Mouse (Mus musculus) T-helper 2 cell (primary cell): ENCODE data around the gene Npas3.

Source experiments
- in situ Hi-C: fragments of 300-600 bp; cut with MboI, MseI; formaldehyde crosslinking; loops from one replicate; pipeline ENCODE4 v1.15.1; 2025; ENCODE audit warnings: high pct_unique_total_duplicates

The Npas3 gene

DNA sequence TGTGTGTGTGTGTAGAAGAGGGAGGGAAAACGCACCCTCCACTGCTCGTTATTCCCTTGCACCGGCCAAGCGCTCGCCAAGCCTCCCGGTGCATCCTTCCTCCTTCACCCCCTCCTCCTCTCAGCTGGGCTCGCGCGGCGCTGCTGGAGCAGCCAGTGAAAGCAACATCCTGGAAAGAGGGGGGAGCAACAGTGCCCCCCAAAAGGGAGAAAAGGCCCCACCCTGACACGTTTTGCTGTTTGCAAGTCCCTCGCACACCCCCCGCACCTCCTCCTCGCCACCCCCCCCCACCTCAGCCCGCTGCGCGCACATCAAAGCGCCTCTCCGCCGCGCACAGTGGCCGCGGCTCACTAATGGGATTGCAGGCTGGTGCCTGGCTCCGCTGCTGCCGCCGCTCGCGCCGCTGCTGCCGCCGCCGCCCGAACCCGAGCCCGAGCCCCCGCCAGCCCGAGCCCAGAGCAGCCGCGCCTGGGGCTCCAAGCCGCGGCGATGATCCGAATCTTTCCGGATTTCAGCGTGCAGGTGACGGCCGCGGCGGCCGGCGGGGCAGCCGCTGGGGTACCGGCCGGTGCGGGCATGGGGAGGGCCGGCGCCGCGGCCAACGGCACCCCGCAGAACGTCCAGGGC, at the start of gene Npas3:
Gene Npas3 (plus strand): TSS at position 577 of the 627 bp plus-strand sequence.
- in situ Hi-C loops, result loop anchor here (10.0 kb wide), 1 partner anchor 1277 kb away; no protein-coding TSS in a partner anchor

DNA sequence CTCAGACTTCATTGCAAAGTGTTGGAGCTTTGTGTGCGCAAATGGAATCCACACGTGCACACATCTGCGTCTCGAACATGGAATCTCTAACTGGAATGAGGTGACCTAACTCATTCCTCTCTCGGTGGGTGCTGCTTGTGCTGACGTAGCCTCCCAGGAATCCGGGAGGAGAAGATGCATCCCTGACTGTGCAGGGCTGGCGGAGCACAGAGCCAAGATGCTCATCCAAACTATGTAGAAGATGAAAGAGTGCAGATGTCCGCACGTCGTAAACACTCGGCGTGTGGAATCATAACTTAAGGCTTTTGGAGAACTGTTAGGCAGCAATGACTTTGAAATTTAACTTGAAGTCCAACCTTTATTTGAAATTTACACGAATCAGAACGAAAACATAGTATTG, 31.3 kb upstream of the Npas3 start:
- in situ Hi-C loops, result no loop called here

DNA sequence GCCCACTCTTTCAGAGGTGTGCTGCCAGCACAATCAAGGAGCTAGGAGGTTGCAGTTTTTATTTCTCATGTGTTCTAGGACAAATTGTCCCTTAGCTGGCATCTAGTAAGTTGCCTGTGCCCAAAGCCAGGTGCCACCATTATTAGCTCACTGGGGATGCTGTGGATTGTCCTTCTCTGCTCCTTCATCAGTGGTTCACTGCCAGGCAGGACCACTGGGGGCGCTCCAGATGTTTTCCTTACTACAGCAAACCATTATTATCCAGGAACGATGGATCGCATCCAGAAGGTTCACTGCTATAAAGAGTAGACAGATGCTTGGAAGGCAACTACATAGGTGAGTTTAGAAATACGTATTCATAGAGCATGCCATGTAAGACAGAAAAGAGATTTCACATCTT, 25.7 kb upstream of the Npas3 start:
- in situ Hi-C loops, result no loop called here

DNA sequence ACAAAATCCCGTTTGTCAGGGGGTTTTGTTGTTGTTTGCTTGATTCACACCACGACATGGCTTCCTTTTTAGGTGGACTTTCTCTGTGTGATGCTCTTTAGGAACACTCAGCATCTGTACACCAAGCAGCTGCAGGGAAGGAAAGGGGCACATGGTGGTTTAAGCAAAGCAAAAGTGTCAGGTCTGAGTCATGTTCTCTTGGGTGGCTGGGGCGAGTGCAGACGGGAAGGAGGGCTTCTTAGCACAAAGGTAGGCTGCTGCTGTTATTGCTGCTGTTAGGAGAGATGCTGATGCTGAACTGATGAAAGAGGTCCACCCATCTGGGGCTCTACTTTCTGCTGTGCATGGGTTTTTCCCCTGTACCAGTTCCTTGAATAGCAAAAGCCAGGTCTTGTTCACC, 21.1 kb upstream of the Npas3 start:
- in situ Hi-C loops, result no loop called here

DNA sequence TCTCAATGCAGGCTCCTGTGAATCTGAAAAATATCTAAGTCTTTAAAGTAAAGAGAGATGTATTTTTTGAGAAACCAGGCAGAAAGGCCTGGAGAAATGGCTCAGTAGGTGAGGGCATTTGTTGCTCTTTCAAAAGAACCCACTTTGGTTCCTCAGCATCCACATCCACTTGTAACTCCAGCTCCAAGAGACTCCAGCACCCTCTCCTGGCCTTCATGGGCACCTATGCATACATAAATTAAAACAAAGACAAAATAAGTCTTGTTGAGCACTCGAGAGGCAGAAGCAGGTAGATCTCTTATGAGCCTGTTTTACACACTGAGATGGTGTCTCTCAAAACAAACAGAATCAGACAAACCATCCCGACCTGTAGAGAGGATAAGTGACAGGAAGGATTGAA, 19.1 kb upstream of the Npas3 start:
- in situ Hi-C loops, result no loop called here

DNA sequence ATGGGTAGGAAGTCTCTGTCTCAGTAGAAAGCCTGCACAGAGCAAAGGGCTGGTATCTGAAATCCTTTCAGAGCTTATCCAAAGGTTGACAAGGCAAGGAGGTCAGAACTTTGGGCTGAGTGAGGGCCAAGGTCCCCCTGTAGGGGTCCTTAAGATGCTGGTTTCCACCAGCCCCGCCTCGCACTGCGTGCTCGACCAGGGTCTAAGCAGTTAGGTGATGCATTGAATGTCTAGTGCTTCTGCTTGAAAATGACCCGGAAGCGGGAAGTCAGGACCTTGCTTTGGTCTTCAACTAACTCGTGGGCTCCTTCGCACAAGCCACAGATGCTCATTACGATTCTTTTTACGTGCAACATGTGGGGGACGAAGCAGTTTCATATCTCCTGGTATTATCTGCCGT, 2.3 kb upstream of the Npas3 start:
- in situ Hi-C loops, result loop anchor here (10.0 kb wide), 1 partner anchor 1279 kb away; no protein-coding TSS in a partner anchor

DNA sequence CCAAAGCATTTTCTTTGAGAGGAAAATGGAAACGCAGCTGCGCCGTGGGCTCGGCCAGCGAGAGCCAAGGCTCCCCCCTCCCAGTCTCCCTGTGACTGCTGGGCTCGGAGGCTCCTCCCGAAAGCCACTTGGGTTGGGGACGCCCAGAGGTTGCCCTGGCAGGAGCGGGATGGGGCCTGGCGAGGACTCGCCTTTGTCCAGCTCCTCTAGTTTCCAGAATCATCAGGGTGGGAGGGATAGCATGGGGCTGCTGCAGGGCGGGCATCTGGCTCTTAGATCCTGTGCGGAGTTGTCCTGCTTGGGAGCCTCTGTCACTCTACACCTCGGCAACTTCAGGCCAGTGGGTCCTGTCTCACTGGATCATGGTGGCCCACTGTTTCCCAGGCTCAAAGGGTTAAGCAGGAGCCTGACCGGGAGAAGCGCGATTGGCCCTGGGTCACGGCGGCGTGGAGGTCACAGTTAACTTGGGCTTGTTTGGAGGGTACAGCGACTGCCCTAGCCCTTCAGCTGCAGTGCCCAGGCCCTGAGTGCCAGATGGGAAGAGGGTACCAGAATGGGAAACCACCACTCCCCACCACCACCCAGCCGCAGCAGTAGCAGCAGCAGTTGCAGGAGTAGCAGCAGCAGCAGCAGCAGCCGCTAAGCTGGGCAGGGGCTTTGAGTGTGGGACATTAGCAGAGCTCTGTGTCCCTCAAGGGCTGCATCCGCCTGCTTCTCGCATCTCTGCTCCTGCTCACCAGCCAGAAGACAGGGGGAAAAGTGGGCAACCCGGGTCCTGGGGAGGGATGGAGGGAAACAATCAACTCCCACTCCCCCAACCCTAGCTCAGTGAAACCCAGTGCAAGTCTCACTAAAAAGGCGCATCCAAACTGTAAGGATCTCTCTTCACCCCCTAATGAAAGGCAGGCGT, 1.6 kb upstream of the Npas3 start:
- in situ Hi-C loops, result loop anchor here (10.0 kb wide), 1 partner anchor 1278 kb away; no protein-coding TSS in a partner anchor

DNA sequence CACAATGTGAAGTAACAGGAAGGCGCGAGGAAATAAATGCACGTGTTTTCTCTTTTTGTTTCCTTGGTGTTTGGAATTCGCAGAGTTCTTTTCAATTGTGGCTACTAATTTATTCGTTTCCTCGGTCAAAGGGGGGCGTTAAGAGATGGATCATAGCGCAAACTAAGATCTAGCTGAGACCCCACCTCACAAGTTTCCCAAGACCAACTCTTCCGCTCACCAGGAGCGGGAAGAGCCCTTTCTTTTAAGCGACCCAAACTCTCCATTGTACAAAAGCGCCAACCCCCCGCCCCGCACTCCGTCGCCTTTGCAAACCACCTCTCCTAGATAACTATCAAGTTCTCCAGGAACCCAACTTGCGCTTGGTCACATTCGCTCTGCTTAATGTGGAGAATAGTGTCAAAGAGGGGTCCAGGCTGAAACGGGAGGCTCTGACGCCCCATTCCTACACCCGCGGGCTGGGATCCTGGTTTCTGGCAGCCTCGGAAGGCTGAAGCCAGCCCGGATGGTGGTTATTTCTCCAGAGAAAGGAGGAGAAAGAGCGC, 914 bp upstream of the Npas3 start:
- in situ Hi-C loops, result loop anchor here (10.0 kb wide), 1 partner anchor 1277 kb away; no protein-coding TSS in a partner anchor

DNA sequence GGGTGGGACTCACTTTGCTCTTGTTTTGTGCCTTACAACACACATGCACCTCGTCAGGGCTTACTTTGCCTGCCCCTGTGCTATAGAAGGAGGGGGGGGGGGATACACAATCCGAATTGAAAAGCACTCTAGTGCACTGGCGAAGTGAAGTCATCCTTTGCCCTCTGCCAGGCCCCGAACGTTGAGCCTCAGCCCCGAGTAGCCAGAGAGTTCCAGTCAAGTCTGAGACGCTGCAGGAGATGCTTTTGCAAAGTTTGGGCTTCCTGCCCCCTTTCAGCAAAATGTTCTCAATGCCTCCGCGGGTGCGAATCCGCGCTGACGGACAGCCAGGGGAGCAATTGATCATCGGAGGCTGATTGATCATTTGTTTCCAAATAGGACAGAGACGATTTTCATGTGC, 319 bp downstream of the Npas3 start:
- in situ Hi-C loops, result loop anchor here (10.0 kb wide), 1 partner anchor 1276 kb away; no protein-coding TSS in a partner anchor

DNA sequence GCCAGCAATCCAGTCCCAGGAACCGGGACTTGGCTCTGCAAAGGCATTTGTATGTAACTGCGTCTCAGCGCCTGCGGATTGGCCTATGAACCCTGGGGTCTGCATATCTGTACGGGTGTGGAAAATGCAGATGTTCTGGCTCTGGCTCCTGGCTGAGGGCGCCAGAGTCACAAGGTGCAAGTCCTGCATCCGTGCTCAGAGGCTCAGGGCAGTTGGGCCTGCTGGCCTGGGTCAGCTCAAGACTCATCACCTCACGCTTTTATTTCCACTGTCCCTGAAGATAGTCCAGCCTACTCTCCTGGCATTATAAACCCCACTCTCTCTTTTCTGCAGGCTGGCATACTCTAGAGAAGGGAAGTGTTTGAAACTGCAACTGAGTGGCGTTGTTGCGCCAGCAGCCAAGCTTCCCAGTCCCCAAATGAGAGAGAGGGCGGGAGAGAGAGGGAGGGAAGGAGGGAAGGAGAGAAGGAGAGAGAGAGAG, 3.3 kb downstream of the Npas3 start:
- in situ Hi-C loops, result no loop called here

DNA sequence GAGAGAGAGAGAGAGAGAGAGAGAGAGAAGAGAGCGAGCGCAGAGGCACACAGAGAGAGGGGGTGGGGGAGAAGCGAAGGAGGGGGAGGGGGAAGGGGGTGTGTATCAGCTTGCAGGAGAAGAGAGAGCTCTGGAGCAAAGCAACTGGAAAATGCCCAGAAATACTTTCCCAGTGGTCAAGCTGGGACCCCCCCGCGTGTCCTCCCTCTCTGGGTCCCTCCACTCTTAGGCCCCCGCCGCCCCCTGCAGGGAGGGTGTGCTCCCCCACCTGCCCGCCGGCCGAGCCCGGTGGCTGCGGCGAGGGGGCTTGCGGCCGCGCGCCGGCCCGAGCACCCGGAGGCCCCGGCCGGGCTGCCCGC, 3.7 kb downstream of the Npas3 start:
- in situ Hi-C loops, result no loop called here

DNA sequence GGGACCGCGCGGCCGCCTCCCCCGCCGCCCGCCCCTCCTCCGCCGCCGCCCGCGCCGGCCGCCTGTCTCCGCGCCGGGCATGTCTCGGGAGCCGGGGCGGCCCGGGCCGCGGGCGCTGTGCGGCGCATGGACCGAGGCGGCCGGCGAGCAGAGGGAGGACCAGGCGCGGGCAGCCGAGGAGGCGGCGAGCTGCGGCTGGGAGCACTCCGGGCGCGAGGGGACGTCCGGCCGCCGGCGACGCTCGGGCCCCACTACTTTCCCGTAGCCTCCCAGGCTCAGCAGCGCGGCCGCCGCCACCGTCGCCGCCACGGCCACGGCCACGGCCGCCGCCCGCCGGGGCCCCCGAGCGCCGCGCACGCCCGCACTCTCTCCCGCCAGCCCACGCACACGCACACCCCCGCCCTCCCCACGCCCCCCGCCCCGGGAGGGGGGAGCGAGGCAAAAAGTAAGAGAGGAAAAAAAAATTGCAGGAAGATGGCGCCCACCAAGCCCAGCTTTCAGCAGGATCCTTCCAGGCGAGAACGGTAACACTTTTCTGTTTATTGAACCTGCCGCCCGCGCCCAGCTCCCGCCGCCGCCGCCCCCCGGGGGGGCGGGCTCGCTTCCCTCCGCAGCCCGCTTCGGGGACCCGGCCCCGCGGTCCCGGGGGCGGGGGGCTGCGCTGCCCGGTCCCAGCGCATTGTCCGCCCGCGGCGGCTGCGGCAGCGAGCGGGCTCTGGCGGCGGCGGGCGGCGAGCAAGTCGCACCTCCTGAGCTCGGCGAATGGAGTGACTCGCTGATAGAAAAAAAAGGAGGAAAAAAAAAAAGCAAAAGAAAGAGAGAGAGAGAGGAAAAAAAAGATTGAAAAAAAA, 4.3 kb downstream of the Npas3 start:
- in situ Hi-C loops, result no loop called here

DNA sequence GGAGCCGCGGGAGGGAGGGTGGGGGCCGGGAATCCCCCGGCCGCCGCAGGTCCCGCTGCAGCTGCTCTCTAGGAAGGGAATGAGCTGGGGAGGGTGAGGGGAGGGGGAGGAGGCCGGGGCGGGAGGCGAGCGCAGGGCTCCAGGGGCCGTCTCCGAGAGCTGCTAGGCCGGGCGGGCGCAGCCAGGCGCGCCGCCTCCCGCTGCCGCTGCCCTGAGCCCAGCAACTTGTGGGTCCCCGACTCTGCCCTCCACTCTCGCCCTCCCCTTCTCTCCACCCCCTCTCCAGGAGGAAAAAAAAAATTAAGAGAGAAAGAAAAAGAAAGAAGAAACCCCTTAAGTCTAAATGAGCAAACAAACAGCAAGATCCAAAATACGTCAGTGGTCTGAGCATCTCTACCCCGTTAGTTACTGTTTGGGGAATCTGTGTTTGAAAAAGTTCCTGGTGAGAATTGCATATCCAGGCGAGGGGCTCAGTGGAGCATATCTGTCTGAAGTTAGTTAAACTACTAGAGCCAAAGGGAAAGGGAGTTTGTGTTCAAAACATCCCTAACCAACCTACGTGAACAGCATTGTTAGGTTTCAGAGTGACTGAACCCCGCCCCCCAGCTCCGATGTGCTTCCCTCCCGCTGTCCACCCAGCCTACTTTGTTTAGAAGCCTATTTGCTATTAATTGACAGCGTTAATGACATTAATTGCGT, 5.1 kb downstream of the Npas3 start:
- in situ Hi-C loops, result no loop called here

DNA sequence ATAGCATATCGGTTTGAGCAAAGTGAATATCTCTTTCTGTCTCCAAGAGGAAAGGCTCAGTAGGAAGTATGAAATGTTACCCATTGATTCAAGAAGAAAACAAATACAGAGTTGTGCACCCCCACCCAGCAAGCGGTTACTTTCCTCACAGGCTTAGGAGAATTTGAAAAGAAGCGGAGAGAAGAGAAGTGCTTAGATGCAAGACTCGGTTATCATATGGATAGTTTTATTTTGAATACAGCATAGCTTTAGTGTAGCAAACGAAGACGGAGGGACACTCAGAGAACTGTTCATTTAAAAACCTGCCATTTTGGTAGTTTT, 5.6 kb downstream of the Npas3 start:
- in situ Hi-C loops, result no loop called here

DNA sequence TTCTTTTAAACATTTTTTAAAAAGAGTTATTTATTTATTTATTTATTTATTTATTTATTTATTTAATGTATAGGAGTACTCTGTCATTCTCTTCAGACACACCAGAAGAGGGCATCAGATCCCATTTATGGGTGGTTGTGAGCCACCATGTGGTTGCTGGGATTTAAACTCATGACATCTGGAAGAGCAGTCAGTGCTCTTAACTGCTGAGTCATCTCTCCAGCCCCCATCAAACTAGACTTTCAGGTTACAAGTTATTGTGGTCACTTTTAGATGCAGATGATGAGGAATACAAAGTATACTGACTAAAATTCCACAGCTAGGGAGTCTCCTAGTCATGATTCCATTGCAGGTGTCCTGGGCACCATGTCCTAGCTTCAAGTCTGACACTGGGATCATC, 26.0 kb downstream of the Npas3 start:
- in situ Hi-C loops, result loop anchor here (10.0 kb wide), 1 partner anchor 1230 kb away; no protein-coding TSS in a partner anchor

DNA sequence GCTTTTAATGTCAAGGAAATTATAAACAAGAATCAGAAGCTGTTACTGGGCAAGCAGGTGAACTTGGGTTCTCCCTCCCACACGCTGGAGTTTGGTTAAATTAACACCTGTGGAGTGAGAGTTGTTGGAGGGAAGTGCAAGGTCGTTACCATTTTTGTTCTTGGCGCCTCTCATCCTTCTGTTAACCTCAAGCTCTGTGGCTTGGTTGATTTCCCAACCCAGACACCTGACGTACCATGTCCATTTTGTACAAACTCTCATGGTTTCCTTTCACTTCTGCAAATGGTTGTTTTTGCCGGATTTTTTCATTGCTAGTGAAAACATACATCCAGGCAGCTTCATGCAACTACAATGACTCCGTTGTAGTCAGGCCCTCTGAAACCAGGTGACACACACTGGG, 28.9 kb downstream of the Npas3 start:
- in situ Hi-C loops, result loop anchor here (10.0 kb wide), 1 partner anchor 1233 kb away; no protein-coding TSS in a partner anchor

DNA sequence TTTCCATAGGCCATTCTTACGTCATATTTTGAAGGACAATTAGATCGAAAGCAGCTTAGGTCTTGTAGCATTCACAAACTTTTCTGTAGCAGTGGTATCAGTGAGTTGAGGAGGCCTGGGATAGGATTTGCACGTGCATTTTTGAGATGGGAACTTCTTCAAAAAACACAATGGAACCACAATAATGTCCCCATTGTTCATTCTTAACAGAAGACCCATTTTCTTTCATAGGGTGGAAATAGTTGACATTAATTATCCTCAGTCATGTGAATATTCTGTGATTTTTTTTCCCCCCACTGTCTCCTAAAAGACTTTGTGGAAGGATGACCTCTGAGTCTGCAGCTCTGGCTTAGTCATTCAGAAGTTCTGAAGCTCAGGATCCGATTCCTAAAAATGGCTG, 41.9 kb downstream of the Npas3 start:
- in situ Hi-C loops, result no loop called here

DNA sequence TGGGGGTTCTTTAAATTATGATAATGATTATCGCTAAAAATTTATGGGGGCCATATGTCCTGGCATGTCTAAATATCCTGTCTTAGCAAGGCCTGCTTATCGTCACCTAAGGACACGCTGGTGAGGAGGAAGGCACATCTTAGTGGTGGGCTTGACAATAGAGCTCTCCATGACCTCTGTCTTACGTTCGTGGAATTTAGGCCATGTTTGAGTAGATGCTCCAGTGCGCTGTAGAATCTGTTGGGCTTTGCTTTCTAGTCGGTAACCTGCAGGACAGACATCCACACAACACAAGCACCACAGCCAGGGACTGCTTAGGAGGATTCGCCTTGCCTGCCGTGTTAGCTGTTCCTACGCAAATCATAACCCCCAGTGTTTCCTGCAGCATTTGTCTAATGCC, 42.4 kb downstream of the Npas3 start:
- in situ Hi-C loops, result no loop called here

DNA sequence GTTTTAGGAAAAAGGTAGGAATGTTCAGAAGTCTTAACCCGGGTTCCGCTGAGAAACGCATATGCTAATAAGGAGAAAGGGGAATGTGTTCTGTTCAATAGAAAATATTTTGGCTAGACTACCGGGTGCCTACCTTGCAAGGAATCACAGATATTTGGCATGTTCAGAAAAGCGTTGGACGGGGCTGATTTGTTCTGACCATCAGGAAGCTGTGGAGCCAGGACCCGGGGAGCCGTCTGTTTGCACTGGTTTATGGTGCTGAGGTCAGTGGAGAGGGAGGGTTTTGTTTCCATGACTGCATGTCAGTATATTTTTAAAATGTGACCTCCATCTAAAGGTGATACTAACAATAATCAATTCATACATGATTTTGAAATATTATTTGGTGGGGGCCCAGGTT, 43.5 kb downstream of the Npas3 start:
- in situ Hi-C loops, result no loop called here

DNA sequence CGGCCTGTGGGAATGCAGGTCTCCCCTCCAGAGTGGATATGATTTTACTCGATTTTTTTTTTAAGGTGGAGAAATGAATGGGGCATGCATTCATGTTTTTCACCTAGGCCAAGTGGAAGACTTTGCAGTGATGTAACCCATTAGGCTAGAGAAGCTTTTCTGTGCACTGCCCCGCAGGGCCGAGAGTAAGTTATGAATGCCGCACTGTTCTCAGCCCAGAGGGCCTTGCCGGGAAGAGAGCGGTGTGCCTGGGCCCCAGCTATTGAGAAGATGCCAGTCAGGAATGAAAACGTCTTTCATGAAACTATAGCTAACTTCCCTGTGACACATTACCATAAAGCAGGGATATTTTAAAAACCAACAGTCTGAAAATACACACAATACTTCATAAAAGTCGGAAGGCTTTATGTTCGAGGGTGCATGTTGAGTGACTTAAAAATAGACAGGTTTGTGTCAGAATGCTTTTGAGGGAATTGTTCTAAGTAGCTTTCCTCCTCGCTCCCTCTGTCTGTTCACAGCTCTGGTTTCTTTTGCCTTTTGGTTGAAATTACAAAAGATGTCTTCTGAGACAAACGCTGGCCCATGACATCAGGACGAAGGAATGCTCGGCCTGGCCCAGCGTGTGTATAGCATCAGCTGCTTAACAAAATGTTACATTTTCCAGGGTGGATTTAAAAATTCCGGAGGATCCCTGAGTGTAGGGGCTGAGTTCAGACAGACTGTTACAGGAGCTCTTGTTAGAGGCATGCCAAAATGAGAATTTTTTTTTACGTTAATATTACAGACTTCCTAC, 44.2 kb downstream of the Npas3 start:
- in situ Hi-C loops, result no loop called here
